Mouse (Mus musculus) gastrocnemius, postnatal 10 days (tissue): ENCODE results near the gene Rnf166. TPM values are rescaled to one million over a fixed set of nuclear protein-coding genes. Genes with fewer than 3 reads are reported as not detected.

Source experiments
- microRNA-seq, 2 experiments: library from miRNA; unstranded; fragments of <30 nt; microRNA quantifications; one replicate each; pipeline ENCODE4 v1.2.0; 2021
- total RNA-seq, 2 experiments: library from RNA; stranded (reverse); gene quantifications; 2 replicates each; pipeline ENCODE4 v1.2.3; 2021

Gene Rnf166
- total RNA-seq, 2 experiments from 2014 or later = 26.2 to 28.0 TPM

Small RNA genes within 50 kb of the gene (microRNA-seq; reads per million reads assigned to microRNA genes)
- 0 reads per million in 2 experiments for gene Gm24366

Other genes starting within 250 kb of the Rnf166 start
- gene Zfpm1, start 193.9 kb downstream of the Rnf166 start, total RNA-seq = 10 to 100 TPM; 10.6 to 12.8 TPM
- gene Trhr2, start 115.3 kb downstream of the Rnf166 start, total RNA-seq = not detected
- gene Zc3h18, start 99.5 kb downstream of the Rnf166 start, total RNA-seq = 10 to 100 TPM; 23.7 to 27.8 TPM
- not detected for gene Il17c, start 54.0 kb downstream of the Rnf166 start, total RNA-seq
- gene Cyba, start 43.1 kb downstream of the Rnf166 start, total RNA-seq = 10 to 100 TPM; 23.8 to 28.6 TPM
- gene Mvd, start 32.6 kb downstream of the Rnf166 start, total RNA-seq = 1 to 10 TPM; 6.9 to 7.9 TPM
- gene Snai3, start 15.3 kb downstream of the Rnf166 start, total RNA-seq = 1 to 10 TPM; 2.5 to 3.1 TPM
- 10 to 100 TPM; 12.0 to 13.3 TPM for gene Ctu2, start 79 bp upstream of the Rnf166 start, total RNA-seq
- gene Piezo1, start 75.3 kb upstream of the Rnf166 start, total RNA-seq = 10 to 100 TPM; 24.5 to 30.9 TPM
- 1 to 10 TPM; 5.8 to 8.1 TPM for gene Cdt1, start 92.0 kb upstream of the Rnf166 start, total RNA-seq
- 10 to 100 TPM; 41.4 to 45.2 TPM for gene Aprt, start 100.8 kb upstream of the Rnf166 start, total RNA-seq
- gene Galns, start 135.4 kb upstream of the Rnf166 start, total RNA-seq = 1 to 10 TPM; 4.5 to 7.4 TPM
- gene Trappc2l, start 135.6 kb upstream of the Rnf166 start, total RNA-seq = 10 to 100 TPM; 52.7 to 52.8 TPM
- gene Pabpn1l, start 146.7 kb upstream of the Rnf166 start, total RNA-seq = not detected
- 10 to 100 TPM; 19.0 to 20.1 TPM for gene Cbfa2t3, start 223.0 kb upstream of the Rnf166 start, total RNA-seq